Mouse (Mus musculus) C2C12 (cell line): ENCODE results near the gene Mxd1. TPM values are rescaled to one million over a fixed set of nuclear protein-coding genes. Genes with fewer than 3 reads are reported as not detected.

Experiments
- H3K27me3 ChIP-seq: one replicate; pipeline ENCODE4 v1.6.1; 2011; ENCODE audit not compliant: control insufficient read depth, insufficient read depth, insufficient read length
- H3K36me3 ChIP-seq: one replicate; pipeline ENCODE4 v1.6.1; 2011; ENCODE audit not compliant: control insufficient read depth, insufficient read depth
- H3K4me3 ChIP-seq: one replicate; pipeline ENCODE4 v1.5.1; 2011; ENCODE audit warnings: mild to moderate bottlenecking, control low read depth; ENCODE audit not compliant: poor library complexity, insufficient read depth, severe bottlenecking
- H3K79me2 ChIP-seq: one replicate; pipeline ENCODE4 v1.6.1; 2011; ENCODE audit not compliant: control insufficient read depth, insufficient read depth
- H3K79me3 ChIP-seq: one replicate; pipeline ENCODE4 v1.6.1; 2011; ENCODE audit warnings: low read depth, control low read depth
- H3ac ChIP-seq: one replicate; pipeline ENCODE3; 2011; ENCODE audit warnings: low read depth; ENCODE audit not compliant: control insufficient read depth, insufficient read length
- CEBPB ChIP-seq: IDR thresholded peaks from one replicate; pipeline ENCODE4 v1.6.1; 2011; ENCODE audit warnings: low read depth, mild to moderate bottlenecking, control low read depth, moderate library complexity
- CTCF ChIP-seq: IDR thresholded peaks from one replicate; pipeline ENCODE4 v1.5.1; 2011; ENCODE audit not compliant: control insufficient read depth, insufficient read depth, insufficient read length
- FOSL1 ChIP-seq: IDR thresholded peaks from one replicate; pipeline ENCODE4 v1.8.0; 2011; ENCODE audit warnings: mild to moderate bottlenecking, low read length; ENCODE audit not compliant: poor library complexity, insufficient read depth, severe bottlenecking
- MAX ChIP-seq: IDR thresholded peaks from one replicate; pipeline ENCODE4 v1.6.1; 2011; ENCODE audit warnings: mild to moderate bottlenecking, control low read depth
- MYOD1 ChIP-seq: IDR thresholded peaks from one replicate; pipeline ENCODE4 v1.6.1; 2011; ENCODE audit warnings: low read depth; ENCODE audit not compliant: control insufficient read depth, insufficient read length
- MYOG ChIP-seq: IDR thresholded peaks from one replicate; pipeline ENCODE4 v1.6.1; 2011; ENCODE audit not compliant: control insufficient read depth, insufficient read length; ENCODE audit errors: extremely low read depth
- USF1 ChIP-seq: IDR thresholded peaks from one replicate; pipeline ENCODE4 v1.6.1; 2011; ENCODE audit warnings: low read depth, mild to moderate bottlenecking, control low read depth, moderate library complexity
- long read RNA-seq, 2 experiments: library from polyadenylated mRNA; unstranded; transcript quantifications; one replicate each; pipeline ENCODE4 v2.0.0; 2019 to 2020
- polyA plus RNA-seq: library from polyadenylated mRNA; unstranded; fragments of >200 nt; fragmentation: generic; extraction: Trizol; gene quantifications from one replicate; pipeline ENCODE4 v1.2.1, GENCODE M21; 2012; ENCODE audit warnings: missing spikeins

Gene Mxd1
- polyA plus RNA-seq = 1.1 TPM
- long read RNA-seq, experiment 1, full-length matches to known transcripts = 1 of 1 reads
- long read RNA-seq, experiment 1, partial matches to known transcripts = 0 of 1 reads
- long read RNA-seq, experiment 1, other reads (novel, unspliced or antisense) = 0 of 1 reads
- long read RNA-seq, experiment 2, full-length matches to known transcripts = 12 of 13 reads
- long read RNA-seq, experiment 2, partial matches to known transcripts = 0 of 13 reads
- long read RNA-seq, experiment 2, other reads (novel, unspliced or antisense) = 1 of 13 reads

DNA sequence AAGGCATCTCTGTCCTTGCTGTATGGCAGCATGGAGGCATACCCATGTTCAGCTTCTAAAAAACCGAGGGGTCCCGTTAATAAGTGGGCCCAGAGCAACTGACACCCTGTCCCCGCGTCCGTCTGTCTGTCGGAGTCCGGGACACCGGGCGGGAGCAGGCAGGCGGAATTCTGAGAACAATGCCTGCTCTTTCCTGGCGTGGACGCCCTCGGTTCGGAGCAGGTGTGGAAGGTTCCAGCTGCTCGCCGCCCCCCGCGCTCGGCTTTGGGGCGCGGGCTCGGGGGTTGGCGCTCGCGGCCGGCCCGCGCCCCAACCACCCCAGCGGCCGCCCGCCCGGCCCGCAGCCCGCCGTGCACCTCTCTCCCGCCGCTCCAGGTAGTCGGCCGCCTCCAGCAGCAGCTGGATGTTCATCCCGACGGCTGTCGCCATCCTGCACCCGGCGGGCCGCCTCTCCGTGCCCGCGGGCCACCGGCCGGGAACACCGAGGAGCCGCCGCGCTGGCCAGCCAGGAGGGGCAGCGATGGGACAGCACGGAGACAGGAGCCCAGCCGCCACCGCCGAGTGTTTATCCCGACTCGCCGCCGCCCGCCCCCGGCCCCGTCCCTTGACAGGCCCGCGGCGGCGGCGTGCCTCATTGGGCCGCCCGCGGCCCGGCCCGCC, at the start of gene Mxd1:
Mxd1 (minus strand) TSS at position 582 of the 660 bp plus-strand sequence.
- Histone ChIP-seq H3K36me3 (peaks cover 13% of the 10 kb centered on the region), H3K27me3 (no peaks in the 10 kb centered on the region), H3K4me3 (peak within 1 kb of the TSS; percentile 56), H3ac (peak within 1 kb of the TSS; percentile 64), H3K79me2 (no peaks in the 10 kb centered on the region), H3K79me3 (no peaks in the 10 kb centered on the region)
- TF ChIP-seq CTCF (no peak), MYOD1 (no peak)

DNA sequence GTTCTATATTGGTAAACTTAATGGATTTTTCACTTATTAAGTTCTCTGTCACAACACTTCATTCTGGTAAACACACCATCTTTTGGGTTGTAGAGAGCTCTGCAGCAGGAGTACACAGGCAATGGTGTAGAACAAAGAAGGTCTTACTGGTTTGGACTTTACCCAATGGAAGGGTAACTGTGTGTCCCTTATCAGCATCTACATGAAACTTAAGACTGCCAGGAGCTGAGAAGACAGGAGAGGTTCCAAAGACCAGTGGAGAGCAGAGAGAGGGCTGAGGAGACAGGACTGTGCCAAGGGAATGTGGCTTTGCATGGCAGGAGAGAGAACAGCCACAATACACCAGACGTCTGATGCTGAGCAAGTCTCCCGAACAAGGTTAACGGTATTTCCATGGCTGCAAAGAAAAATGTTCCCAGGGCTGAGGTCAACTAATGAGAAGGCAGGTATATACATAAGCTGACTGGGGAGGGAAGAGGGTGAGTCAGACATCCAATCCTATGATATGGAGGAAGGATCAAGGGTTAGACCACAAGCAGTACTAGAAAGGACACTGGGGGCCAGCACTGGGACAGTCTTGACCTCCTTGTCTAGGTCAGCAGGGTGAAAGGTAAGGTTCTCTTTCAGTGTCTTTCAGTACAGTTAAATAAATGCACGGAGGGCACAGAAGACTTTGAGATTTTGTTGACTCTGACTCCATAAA, 39.3 kb upstream of the Mxd1 start:
- H3ac ChIP-seq = no peak overlapping the region
- peaks cover 44% of the 10 kb centered on the region for H3K36me3 ChIP-seq
- H3K79me2 ChIP-seq = no peaks in the 10 kb centered on the region
- no peak overlapping the region for H3K4me3 ChIP-seq
- no peaks in the 10 kb centered on the region for H3K79me3 ChIP-seq
- no peak for TF ChIP-seq CEBPB
- TF ChIP-seq MYOG = no peak
- no peak for TF ChIP-seq MAX
- no peak for TF ChIP-seq FOSL1
- no peak for TF ChIP-seq USF1
- no peak for TF ChIP-seq CTCF
- no peak for TF ChIP-seq MYOD1
- H3K27me3 ChIP-seq = no peaks in the 10 kb centered on the region

DNA sequence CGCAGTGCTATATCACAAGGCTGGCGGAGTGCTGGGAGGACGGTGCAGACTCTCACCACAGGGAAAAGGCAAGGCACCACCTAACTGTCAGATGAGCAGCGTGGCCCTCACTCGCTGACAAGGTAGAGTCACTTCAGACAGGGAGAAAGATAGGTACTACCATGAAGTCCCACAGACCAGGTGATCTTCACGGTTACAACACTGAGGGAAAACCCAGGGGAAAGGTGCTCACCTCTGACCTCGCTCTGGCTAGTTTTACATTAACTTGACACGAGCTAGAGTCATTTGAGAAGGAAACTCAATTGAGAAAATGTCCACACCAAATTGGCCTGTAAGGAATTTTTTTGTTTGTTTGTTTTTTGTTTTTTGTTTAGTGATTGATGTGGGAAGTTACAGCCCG, 33.6 kb upstream of the Mxd1 start:
- H3K27me3 ChIP-seq = no peaks in the 10 kb centered on the region
- peaks cover 58% of the 10 kb centered on the region for H3K36me3 ChIP-seq
- no peak overlapping the region for H3K4me3 ChIP-seq
- TF ChIP-seq USF1 (no peak), FOSL1 (no peak), MAX (no peak), MYOD1 (no peak), CTCF (no peak), MYOG (no peak), CEBPB (no peak)
- H3K79me2 ChIP-seq = no peaks in the 10 kb centered on the region
- H3K79me3 ChIP-seq = no peaks in the 10 kb centered on the region
- no peak overlapping the region for H3ac ChIP-seq

DNA sequence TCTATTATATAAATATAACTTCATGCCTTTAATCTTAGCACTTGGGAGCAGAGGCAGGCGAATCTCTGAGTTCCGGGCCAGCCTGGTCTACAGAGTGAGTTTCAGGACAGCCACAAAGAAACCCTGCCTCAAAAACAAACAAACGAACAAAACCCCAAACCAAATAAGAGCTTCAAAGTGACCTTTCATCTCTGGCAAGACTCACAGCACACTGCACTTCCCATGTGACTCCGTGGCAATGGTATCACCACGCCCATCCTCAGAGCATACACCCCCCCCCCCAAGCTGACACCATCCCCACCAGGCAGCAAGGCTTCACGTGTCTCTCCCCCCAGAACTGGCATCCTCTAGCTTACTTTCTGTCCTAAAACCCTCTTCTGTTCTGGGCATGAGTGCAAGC, 28.9 kb upstream of the Mxd1 start:
- Histone ChIP-seq H3K79me3 (no peaks in the 10 kb centered on the region), H3K4me3 (no peak overlapping the region), H3K36me3 (peaks cover 46% of the 10 kb centered on the region), H3K79me2 (no peaks in the 10 kb centered on the region), H3K27me3 (no peaks in the 10 kb centered on the region), H3ac (peak overlapping the region; percentile 23)
- no peak for TF ChIP-seq MYOD1

DNA sequence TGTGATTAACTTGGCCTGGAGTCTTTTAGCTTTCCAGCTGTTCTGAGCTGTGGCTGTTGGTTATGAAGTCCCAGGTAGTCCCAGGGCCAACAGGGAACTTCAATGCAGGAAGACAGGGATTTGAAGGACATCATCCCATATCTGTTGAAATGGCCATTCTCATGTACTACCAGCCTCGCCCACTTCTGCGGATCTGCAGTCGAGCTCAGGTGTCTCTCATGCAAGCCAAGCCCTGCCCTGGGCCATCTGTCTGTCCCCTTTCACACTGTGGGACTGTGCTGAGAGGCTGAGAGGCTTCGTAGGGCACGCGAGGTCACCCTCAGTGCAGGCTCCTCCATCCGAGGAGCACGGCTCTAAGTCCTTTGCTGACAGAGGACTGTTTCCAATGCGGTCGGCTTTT, 27.3 kb upstream of the Mxd1 start:
- H3K79me3 ChIP-seq = no peaks in the 10 kb centered on the region
- no peaks in the 10 kb centered on the region for H3K79me2 ChIP-seq
- H3K36me3 ChIP-seq = peaks cover 53% of the 10 kb centered on the region
- H3K27me3 ChIP-seq = no peaks in the 10 kb centered on the region
- no peak overlapping the region for H3ac ChIP-seq
- TF ChIP-seq CTCF (no peak), MYOD1 (no peak), MAX (no peak), MYOG (no peak), CEBPB (no peak), USF1 (no peak), FOSL1 (no peak)
- no peak overlapping the region for H3K4me3 ChIP-seq

DNA sequence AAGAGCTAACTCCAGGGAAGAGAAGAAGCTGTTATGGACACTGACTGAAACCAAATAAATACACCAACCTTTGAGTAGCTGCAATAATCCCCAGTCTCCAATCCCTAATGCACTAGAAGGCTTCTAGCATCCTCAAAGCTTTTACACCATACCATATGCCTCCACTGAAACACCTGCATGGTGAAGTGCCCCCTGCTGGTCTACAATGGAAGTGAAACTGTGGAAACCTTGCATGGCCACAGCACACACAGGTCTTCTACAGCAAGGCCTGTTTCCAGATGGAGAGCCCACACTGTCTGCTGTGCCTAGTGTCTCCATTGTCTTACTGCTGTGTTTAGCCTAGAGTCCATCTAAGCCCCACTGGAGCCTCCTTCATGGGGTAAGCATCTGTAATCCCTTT, 25.5 kb upstream of the Mxd1 start:
- Histone ChIP-seq H3ac (no peak overlapping the region), H3K79me3 (no peaks in the 10 kb centered on the region), H3K36me3 (peaks cover 55% of the 10 kb centered on the region), H3K4me3 (no peak overlapping the region), H3K27me3 (no peaks in the 10 kb centered on the region), H3K79me2 (no peaks in the 10 kb centered on the region)
- no peak for TF ChIP-seq MAX
- peak; percentile 29 for TF ChIP-seq CTCF
